Mouse (Mus musculus) c-Kit-positive CD71-positive TER-119-negative erythroid progenitor cells, embryonic 14.5 days (primary cell): ENCODE results near the gene Kif21a.

Experiments used
- DNase-seq: peaks from one replicate; pipeline ENCODE4 v3.0.0-alpha.2; 2013; ENCODE audit warnings: low read depth

Gene Kif21a

GRCm38 (mm10) chr15:91049496-91050441, at the start of gene Kif21a:
Gene Kif21a (minus strand): TSS chr15:91049948.
- DNase-seq: no peak

- DNase-seq: no peak
These were observed 46.9 kb upstream of the Kif21a start for GRCm38 (mm10) chr15:91096606-91097005.

GRCm38 (mm10) chr15:91089427-91089826, 39.7 kb upstream of the Kif21a start:
- DNase-seq: no peak

GRCm38 (mm10) chr15:91088071-91088470, 38.3 kb upstream of the Kif21a start:
- no peak for DNase-seq

- DNase-seq: no peak
These were observed 28.0 kb upstream of the Kif21a start for GRCm38 (mm10) chr15:91077457-91078410.

- no peak for DNase-seq
These were observed 22.7 kb upstream of the Kif21a start for GRCm38 (mm10) chr15:91072440-91072839.

- no peak for DNase-seq
These were observed 14.6 kb upstream of the Kif21a start for GRCm38 (mm10) chr15:91064310-91064826.

GRCm38 (mm10) chr15:91063845-91064244, 14.1 kb upstream of the Kif21a start:
- DNase-seq: no peak

GRCm38 (mm10) chr15:91056866-91057342, 7.2 kb upstream of the Kif21a start:
- no peak for DNase-seq

- DNase-seq: no peak
These were observed 6.6 kb upstream of the Kif21a start for GRCm38 (mm10) chr15:91056176-91056865.

- DNase-seq: no peak
These were observed 725 bp downstream of the Kif21a start for GRCm38 (mm10) chr15:91048951-91049495.

GRCm38 (mm10) chr15:91047627-91048026, 2.1 kb downstream of the Kif21a start:
- DNase-seq: no peak

GRCm38 (mm10) chr15:91046506-91046905, 3.2 kb downstream of the Kif21a start:
- no peak for DNase-seq

- DNase-seq: no peak
These were observed 6.5 kb downstream of the Kif21a start for GRCm38 (mm10) chr15:91043263-91043662.

- no peak for DNase-seq
These were observed 10.9 kb downstream of the Kif21a start for GRCm38 (mm10) chr15:91038860-91039259.

GRCm38 (mm10) chr15:91034090-91034489, 15.7 kb downstream of the Kif21a start:
- no peak for DNase-seq

GRCm38 (mm10) chr15:91033529-91033928, 16.2 kb downstream of the Kif21a start:
- DNase-seq: no peak

GRCm38 (mm10) chr15:91028962-91029361, 20.8 kb downstream of the Kif21a start:
- DNase-seq: no peak

GRCm38 (mm10) chr15:91028494-91028893, 21.3 kb downstream of the Kif21a start:
- DNase-seq: no peak

- no peak for DNase-seq
These were observed 27.5 kb downstream of the Kif21a start for GRCm38 (mm10) chr15:91022276-91022675.

GRCm38 (mm10) chr15:91018861-91019187, 30.9 kb downstream of the Kif21a start:
- no peak for DNase-seq
